Mouse (Mus musculus) lung, embryonic 14.5 days (tissue): Measurements from ENCODE around the gene Slc1a2. TPM values are rescaled to one million over a fixed set of nuclear protein-coding genes. Genes with fewer than 3 reads are reported as not detected.

Experiments
- ATAC-seq: fragments of 200-750 bp; cut with Nextera tagmentation; 2 replicates; pipeline ENCODE4 v1.8.0; 2017; ENCODE audit warnings: mild to moderate bottlenecking, moderate TSS enrichment, moderate library complexity; ENCODE audit not compliant: insufficient read depth
- DNase-seq: peaks from one replicate; pipeline ENCODE4 v3.0.0-alpha.2; 2015
- H3K27ac ChIP-seq: fragments of 300-500 bp; sonication (generic); 2 replicates; pipeline ENCODE4 v1.5.1; 2014; ENCODE audit warnings: low read depth, mild to moderate bottlenecking, moderate library complexity
- H3K27me3 ChIP-seq: fragments of 300-500 bp; sonication (generic); 2 replicates; pipeline ENCODE4 v1.6.1; 2014; ENCODE audit warnings: low read length, control low read depth; ENCODE audit not compliant: insufficient read depth
- H3K36me3 ChIP-seq: fragments of 300-500 bp; sonication (generic); 2 replicates; pipeline ENCODE4 v1.6.1; 2014; ENCODE audit warnings: control low read depth; ENCODE audit not compliant: insufficient read depth
- H3K4me1 ChIP-seq: fragments of 300-500 bp; sonication (generic); 2 replicates; pipeline ENCODE4 v1.6.1; 2014; ENCODE audit warnings: antibody characterized with exemption, control low read depth; ENCODE audit not compliant: insufficient read depth
- H3K4me2 ChIP-seq: fragments of 300-500 bp; sonication (generic); 2 replicates; pipeline ENCODE4 v1.6.1; 2014; ENCODE audit warnings: mild to moderate bottlenecking
- H3K4me3 ChIP-seq: fragments of 300-500 bp; sonication (generic); 2 replicates; pipeline ENCODE4 v1.5.1; 2014; ENCODE audit warnings: low read depth, low read length
- H3K9ac ChIP-seq: fragments of 300-500 bp; sonication (generic); 2 replicates; pipeline ENCODE4 v1.6.1; 2014
- H3K9me3 ChIP-seq: fragments of 300-500 bp; sonication (generic); 2 replicates; pipeline ENCODE4 v1.6.1; 2016; ENCODE audit warnings: low read depth, low read length, control low read depth
- CTCF ChIP-seq: IDR thresholded peaks from 2 replicates; pipeline ENCODE4 v1.5.1; 2016; ENCODE audit warnings: antibody characterized with exemption, low read depth
- WGBS: fragments of 180-500 bp; shearing (Covaris S2); extraction: QIAGEN DNeasy Blood & Tissue Kit; methylation state at CpG from one replicate; pipeline ENCODE4 v1.1.7; 2014; 5-methylcytosine and 5-hydroxymethylcytosine counted together
- polyA plus RNA-seq: library from polyadenylated mRNA; unstranded; fragments of >200 nt; fragmentation: Nextera tagmentation; extraction: Ambion mirVana; gene quantifications from 2 replicates; pipeline ENCODE4 v1.2.1, GENCODE M21; 2014

The Slc1a2 gene
- polyA plus RNA-seq, 1 experiment from 2014 or later: 0.42 TPM

GRCm38 (mm10) chr2:102712049-102712448 is 53.6 kb downstream of the Slc1a2 start:
- DNase-seq (peak; percentile 26), ATAC-seq (peak; percentile 62; the same call in 1 of the 2 replicates)
- no peaks in the 10 kb centered on the region for H3K9me3 ChIP-seq
- WGBS: 35% methylated on average over 4 of the region's 4 CpGs
- no peaks in the 10 kb centered on the region for H3K27me3 ChIP-seq
- no peak overlapping the region for H3K9ac ChIP-seq
- no peaks in the 10 kb centered on the region for H3K4me1 ChIP-seq
- no peak for TF ChIP-seq CTCF
- H3K4me3 ChIP-seq: no peak overlapping the region
- no peaks in the 10 kb centered on the region for H3K36me3 ChIP-seq
- H3K27ac ChIP-seq: no peak overlapping the region
- no peak overlapping the region for H3K4me2 ChIP-seq

DNA sequence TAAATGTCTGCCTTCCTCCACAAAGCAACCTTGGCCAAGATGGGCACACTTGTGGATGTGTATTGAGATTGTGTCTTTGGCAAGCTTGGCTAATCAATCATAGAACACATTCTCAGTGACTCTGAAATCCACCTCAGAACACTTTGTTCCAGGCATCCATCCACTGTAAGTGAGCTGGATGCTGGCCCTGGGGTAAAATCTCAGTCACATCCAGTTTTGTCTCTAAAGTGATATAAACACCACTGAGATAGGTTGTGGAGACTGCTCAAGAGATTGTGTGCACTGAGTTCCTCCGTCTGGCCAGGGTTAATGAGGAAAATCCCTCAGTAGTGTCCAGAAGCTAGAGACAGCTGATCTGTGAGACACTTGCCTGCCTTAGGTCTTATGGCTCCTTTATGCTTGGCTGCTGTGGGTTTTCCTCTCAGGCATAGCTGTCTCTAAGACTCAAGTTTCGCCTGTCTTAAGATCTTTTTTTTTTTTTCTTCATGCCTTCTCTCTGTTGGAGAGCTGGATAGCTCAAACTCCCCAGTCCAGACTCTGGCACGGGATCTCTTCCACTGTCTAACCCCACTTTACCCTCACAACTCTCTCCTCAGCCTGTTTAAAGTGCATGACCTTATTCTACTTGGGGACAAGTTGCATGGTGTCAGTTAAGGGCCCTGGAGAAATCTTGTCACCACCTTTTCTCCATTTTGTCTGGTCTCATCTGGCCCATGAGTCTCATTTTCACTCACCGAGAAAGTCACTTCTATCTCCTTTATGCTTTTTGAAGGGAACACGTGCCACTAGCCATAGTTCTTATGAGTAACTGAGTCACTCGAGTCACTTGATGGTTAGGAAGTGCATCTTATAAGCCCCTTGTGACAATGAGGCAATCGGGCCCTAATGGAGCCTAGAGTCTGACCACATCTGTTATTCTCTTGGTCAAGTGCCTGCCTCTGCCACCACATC is 54.5 kb downstream of the Slc1a2 start:
- WGBS: 67% methylated on average over 7 of the region's 7 CpGs
- DNase-seq: no peak

GRCm38 (mm10) chr2:102714320-102714719 is 55.9 kb downstream of the Slc1a2 start:
- Histone ChIP-seq H3K4me3 (no peak overlapping the region), H3K4me1 (no peaks in the 10 kb centered on the region), H3K27ac (no peak overlapping the region), H3K4me2 (no peak overlapping the region), H3K9me3 (no peaks in the 10 kb centered on the region), H3K36me3 (no peaks in the 10 kb centered on the region), H3K9ac (no peak overlapping the region), H3K27me3 (no peaks in the 10 kb centered on the region)
- ATAC-seq: no peak
- TF ChIP-seq CTCF: no peak
- DNase-seq: no peak
- 75% methylated on average over 2 of the region's 2 CpGs for WGBS

More for the DNA sequence above, 54.5 kb downstream of the Slc1a2 start:
- Histone ChIP-seq H3K4me3 (no peak overlapping the region), H3K27me3 (no peaks in the 10 kb centered on the region), H3K9me3 (no peaks in the 10 kb centered on the region), H3K36me3 (no peaks in the 10 kb centered on the region), H3K4me1 (no peaks in the 10 kb centered on the region), H3K27ac (no peak overlapping the region), H3K9ac (no peak overlapping the region), H3K4me2 (no peak overlapping the region)
- no peak for TF ChIP-seq CTCF
- no peak for ATAC-seq

- ATAC-seq: no peak
These were observed 57.3 kb downstream of the Slc1a2 start for GRCm38 (mm10) chr2:102715754-102716153.

DNA sequence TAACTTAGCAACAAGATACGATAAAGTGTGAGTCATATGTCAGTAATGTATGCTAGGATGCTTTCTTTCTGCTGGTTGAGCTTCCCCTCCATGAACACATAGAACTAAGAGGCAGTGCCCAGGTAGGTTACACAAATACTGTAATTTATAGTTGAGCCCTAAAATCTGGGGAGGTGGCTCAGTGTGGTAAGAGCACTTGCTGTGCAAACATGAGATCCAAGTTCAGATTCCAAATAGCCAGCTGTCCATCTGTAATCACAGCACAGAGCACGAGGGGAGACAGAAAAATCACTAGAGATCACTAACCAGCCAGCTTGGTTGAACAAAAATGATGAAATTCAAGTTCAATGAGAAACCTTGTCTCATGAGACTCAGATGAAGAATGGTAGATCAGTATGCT is 63.4 kb downstream of the Slc1a2 start:
- DNase-seq: no peak
- ATAC-seq: no peak
- Histone ChIP-seq H3K36me3 (no peaks in the 10 kb centered on the region), H3K4me3 (no peak overlapping the region), H3K4me1 (no peaks in the 10 kb centered on the region), H3K9me3 (no peaks in the 10 kb centered on the region), H3K27me3 (no peaks in the 10 kb centered on the region), H3K9ac (no peak overlapping the region), H3K4me2 (no peak overlapping the region), H3K27ac (no peak overlapping the region)
- 57% methylated on average over 2 of the region's 2 CpGs for WGBS
- no peak for TF ChIP-seq CTCF

More at GRCm38 (mm10) chr2:102715754-102716153, 57.3 kb downstream of the Slc1a2 start:
- Histone ChIP-seq H3K4me3 (no peak overlapping the region), H3K27me3 (no peaks in the 10 kb centered on the region), H3K9ac (no peak overlapping the region), H3K4me1 (no peaks in the 10 kb centered on the region), H3K9me3 (no peaks in the 10 kb centered on the region), H3K4me2 (no peak overlapping the region), H3K27ac (no peak overlapping the region), H3K36me3 (no peaks in the 10 kb centered on the region)
- no peak for DNase-seq
- no peak for TF ChIP-seq CTCF
- 5% methylated on average over 1 of the region's 1 CpGs for WGBS

DNA sequence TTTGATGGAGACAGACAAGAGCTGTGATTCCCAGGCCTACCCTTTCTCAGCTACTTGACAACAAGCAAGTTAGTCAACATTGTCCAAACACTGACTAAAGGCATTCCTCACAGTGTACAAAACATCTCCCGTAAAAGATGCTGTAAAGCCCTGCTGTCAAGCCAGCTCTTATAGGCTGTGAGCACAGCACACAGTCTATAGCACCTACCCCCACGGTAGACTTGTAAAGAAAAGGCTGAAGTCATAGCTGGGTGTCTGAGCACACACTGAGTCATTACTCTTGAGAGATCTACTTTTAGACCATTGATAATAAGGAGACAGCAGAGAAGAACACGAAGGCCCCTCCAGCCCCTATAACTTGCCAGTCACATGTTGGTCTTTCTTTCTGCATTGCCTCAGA is 66.6 kb downstream of the Slc1a2 start:
- 67% methylated on average over 3 of the region's 3 CpGs for WGBS
- DNase-seq (no peak), ATAC-seq (no peak)
- Histone ChIP-seq H3K9ac (no peak overlapping the region), H3K4me2 (no peak overlapping the region), H3K27ac (no peak overlapping the region), H3K4me1 (no peaks in the 10 kb centered on the region), H3K36me3 (no peaks in the 10 kb centered on the region), H3K27me3 (no peaks in the 10 kb centered on the region), H3K4me3 (no peak overlapping the region), H3K9me3 (no peaks in the 10 kb centered on the region)
- no peak for TF ChIP-seq CTCF

DNA sequence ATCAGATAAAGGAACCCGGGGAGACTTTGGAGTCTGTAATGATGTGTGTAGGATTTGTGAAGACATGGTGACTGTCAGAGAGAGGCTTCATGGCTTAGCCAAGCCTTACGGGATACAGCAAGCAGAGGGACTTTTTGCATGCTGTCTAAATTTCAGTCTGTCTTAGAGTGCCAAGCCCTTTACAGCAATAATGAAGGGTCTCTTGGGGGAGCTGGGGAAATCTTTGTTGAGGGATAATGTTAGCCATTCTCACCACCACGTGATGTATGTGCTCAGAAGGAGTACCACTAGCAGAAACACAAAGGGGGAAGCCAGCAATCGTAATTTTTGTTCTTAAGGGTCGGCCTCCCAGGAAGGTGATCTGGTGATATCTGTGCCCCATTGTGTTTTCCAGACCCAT is 71.9 kb downstream of the Slc1a2 start:
- Histone ChIP-seq H3K36me3 (no peaks in the 10 kb centered on the region), H3K27me3 (no peaks in the 10 kb centered on the region), H3K4me1 (no peaks in the 10 kb centered on the region), H3K9me3 (no peaks in the 10 kb centered on the region), H3K4me2 (no peak overlapping the region), H3K27ac (no peak overlapping the region), H3K4me3 (no peak overlapping the region), H3K9ac (no peak overlapping the region)
- WGBS: 53% methylated on average over 5 of the region's 5 CpGs
- ATAC-seq (no peak; the same call in 1 of the 2 replicates), DNase-seq (peak; percentile 34)
- no peak for TF ChIP-seq CTCF
